Mouse (Mus musculus): ENCODE results near the gene Mad2l2.
"Not testable (repeated sequence)": the region's sequence is repeated elsewhere in the genome, so short reads cannot be mapped to it uniquely, and the experiment has no call there.

The Mad2l2 gene

DNA sequence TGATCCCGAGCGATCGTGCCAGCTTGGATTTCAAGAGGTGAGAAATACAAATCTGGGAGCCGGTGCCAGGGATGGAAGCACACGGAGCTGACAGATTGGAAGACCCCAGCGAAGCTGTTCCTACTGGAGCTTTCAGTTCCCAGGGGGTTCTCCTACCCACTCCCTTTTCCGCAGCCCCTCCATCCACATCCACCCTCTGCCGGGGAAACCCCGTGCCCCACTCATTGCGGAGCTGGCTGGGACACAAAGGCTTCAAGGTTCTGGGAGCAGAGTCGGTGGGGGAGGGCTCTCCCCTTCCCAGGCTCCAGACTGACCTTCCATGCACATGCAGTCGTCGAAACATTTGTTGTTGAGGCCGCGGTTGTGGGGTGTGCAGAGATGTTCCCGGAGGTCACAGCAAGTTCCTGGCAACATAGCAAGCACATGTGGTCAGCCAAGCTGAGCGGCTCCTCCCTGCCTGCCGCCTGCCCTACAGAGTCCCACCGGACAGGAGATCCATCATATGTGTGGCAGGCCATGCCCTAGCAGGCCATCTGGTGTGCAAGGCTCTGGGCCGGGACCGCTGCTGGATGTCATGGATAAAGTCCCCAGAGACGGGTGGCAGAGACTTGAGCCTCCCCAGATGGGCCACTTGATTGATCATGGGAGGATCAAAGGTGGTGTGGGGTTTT lies 22.4 kb upstream of the Mad2l2 start:
- intact Hi-C loops (cut with DNase I), result no loop called here

DNA sequence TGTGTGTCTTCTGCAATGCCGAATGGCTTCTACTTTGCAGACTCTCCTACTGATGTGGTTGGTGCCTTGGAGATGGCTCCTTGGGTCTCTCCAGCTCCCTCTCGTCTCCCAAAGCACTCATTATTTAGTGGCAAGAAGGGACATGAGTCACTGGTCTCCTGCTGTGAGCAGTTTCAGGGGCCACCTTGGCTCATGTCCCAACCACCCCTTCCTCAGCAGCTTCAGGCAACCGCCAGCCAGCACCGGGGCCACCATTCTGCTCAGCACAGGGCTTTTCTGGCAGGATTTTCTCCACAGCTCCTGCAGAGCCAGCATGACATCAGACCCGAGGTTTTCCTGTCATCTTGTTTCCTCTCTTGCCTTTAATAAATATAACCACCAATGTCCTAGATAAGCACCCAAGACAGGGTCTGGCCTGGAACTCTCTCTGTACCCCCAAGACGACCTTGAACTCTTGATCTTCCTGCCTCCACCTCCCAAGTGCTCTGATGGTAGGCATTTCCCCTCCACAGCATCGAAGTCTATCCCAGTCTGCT lies 21.6 kb upstream of the Mad2l2 start:
- intact Hi-C loops (cut with DNase I), result no loop called here

DNA sequence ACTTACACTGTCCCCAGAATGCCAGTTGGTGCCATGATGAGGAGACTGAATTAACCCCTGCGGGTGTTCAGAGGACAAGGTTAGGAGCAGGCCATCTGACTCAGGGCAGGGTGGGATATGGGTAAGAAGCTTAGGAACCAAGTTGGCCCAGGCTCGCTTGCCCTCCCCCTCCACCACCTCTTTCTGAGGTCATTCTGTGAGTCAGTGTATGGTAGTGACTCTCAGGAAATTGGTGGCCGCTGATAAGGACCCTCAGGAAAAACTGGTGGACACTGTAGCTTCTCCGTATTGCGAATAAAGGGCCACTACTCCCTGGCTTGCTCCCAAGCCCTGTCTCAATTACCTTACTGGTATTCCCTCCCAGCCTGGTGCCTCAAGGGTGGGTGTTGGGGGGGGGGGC lies 21.0 kb upstream of the Mad2l2 start:
- intact Hi-C loops (cut with DNase I), result no loop called here

DNA sequence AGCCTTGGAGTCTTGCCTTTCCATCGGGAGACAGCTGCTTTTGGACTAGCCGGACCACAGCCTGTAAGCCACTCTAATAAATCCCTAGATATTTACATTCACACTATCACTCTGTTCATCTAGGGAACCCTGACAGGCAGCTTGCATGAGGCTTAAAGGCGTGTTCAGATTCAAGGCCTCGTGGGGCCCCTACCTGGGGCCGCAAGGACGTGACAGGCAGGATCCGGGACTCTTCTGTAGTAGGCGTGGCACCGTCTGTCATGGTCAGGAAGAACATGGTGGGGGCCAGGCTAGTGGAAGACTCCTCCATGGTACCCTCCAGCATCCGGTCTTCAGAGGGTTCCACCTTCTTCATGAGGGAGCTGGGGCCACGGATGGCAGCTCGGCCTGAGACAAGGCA lies 17.7 kb upstream of the Mad2l2 start:
- intact Hi-C loops (cut with DNase I), result loop anchor here (5.0 kb wide), 1 partner anchor 320 kb away; no protein-coding TSS in a partner anchor

DNA sequence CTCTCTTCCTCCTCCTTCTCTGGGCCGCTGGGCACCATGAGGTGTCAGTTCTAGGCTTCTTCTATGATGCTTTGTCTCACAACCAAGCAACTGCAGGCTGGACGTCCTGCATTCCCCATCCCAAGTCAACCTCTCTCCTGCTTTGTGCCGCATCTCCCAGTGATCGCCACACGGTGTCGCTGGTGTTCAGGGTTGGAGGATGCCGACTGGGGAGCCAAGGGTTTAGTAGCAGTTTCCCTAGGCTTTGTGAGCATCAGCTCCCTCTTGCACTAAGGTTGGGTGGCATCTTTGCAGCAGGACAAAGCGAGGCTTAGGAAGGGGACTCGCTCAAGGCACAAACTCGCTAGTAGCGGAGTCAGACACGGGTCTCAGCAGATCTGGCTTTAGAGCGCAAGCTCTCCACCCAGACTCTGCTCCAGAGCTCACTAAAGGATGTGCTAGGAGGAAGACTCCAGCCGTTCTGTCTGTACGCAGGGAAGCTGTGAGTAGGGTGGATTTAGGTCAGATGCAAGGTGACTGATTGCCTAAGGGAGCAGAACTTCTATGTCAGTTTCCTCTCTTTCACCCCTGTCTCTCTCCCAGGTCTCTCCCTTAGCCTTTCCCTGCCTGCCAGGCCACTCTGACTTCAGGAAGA lies 15.3 kb upstream of the Mad2l2 start:
- intact Hi-C loops (cut with DNase I), result loop anchor here (1.0 to 5.0 kb wide), 2 partner anchors 50 to 317 kb away; no protein-coding TSS in a partner anchor

DNA sequence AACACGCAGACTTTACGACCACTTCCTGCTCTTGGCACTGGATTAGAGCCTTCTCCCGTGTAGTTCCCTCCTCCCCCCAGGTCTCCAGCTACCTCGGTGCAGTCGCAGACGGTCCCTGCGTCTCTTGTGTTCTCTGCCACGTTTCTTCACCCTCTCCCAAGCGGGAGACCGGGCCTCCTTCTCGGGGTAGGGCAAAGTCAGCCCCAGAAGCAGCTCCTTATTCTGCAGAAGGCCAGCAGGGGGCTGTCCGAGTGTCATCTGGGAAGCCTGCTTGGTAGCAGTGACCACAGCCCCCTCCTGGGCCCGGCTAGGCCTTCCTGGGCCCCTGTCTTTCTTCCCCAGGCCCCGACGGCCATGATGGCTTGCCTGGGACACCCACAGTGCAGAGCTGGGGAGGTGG lies 14.7 kb upstream of the Mad2l2 start:
- intact Hi-C loops (cut with DNase I), result no loop called here

DNA sequence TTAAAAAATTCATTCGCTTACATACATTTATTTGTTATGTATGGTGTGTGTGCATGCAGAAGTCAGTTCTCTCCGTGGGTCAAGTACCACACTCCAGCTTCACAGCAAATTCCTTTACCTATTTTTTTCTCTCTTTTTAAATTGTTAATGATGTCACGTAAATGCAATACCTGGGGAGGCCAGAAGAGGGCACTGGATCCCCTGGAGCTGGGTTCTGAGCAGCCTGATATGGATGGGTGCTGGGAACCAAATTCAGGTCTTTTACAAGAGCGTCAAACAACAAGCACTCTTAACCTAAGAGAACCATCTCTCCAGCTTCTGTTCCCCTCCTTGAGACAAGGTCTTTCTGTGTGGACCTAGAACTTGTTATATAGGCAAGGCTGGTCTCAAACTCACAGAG lies 13.5 kb upstream of the Mad2l2 start:
- intact Hi-C loops (cut with DNase I), result no loop called here

DNA sequence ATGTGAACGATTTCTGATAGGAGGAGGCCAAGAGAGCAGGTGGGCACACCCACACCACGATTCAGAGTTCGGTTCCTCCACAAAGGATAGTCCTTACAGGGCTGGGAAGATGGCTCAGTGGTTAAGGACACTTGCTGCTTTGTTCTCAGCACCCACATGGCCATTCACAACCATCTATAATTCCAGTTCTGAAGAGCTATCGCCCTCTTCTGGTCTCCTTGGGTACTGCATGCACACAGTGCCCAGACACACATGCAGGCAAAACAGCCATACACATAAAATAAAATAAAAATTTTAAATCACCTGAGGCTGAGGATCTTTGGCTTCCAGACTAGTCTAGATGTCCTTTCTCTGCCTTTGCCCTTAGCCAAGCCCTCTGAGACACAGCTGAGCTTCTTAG lies 12.8 kb upstream of the Mad2l2 start:
- intact Hi-C loops (cut with DNase I), result no loop called here

DNA sequence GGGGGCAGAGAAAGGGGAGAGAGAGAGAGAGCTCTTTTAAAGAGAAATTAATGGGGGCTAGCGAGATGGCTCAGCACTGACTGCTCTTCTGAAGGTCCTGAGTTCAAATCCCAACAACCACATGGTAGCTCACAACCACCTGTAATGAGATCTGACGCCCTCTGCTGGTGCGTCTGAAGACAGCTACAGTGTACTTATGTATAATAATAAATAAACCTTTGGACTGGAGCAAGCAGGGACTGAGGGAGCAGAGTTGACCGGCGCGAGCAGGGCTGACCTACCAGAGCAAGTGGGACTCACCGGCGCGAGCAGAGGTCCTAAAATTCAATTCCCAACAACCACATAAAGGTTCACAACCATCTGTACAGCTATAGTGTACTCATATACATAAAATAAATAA lies 10.6 kb upstream of the Mad2l2 start:
- intact Hi-C loops (cut with DNase I), result not testable (repeated sequence)

DNA sequence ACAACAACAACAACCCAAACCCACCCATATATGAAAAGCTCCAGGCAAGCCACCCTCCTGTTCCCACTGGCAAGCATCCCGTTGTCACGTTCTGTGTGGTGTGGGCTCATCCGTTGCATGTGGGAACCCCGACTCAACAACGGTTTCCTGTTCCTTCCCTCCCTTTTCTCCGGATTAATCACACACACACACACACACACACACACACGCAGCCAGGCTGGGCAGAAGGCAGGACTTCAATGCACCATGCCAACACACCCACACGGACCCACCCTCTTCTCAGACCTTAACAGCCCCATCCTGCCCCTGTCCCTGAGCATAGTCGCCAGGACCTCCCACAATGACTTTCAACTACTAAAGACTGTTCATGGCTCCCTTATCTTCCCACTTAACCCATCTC lies 9.6 kb upstream of the Mad2l2 start:
- intact Hi-C loops (cut with DNase I), result no loop called here

DNA sequence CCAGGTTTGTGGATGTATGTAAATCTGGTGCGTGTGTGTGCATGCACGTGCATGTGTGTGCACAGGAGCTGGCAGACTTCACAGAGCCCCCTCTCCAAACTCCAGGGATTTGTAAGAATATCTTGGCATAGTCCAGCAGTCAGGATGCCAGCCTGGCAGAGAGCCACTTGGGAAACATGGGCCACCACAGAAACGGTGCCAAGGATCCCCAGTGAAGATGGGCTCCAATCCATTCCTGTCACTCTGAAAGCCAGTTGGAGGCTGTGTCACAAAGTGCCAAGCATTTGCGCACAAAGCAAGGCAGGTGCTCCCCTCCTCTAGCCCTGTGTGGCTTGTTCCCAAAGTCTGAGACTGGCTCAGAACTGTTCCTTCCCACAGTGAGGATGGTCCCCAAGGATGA lies 8.8 kb upstream of the Mad2l2 start:
- intact Hi-C loops (cut with DNase I), result no loop called here

DNA sequence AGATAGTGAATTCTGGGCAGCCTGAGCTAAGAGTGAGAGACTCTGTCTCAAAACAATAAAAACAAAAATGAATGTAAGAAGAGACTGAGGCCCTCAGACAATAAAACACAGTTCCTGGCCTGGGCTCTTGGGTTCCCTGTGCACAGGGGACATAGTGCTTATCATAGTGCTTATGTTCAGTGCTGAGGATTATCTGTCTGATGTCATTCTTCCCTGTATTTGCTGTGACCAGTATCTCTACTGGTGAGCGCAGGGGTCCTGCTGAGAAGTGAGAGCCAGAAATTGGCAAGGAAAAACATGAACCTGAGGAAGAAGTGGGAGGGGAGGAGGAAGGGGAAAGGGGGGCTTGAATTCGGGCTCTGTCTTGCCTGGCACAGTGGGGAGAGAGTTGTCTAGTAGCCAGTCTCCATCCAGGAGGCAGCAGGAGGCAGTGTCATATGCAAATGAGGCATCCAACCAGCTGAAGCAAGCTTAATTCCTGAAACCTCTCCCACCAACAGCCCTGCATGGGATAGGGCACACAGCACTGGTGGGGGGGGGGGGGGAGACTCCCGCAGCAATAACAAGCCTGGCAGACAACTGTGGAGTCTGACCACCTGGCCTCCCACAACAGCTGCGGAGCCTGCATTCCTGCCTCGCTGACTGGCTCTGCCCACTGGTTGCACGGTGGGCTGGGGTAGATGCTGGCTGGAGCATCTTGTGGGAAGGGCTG lies 8.0 kb upstream of the Mad2l2 start:
- intact Hi-C loops (cut with DNase I), result no loop called here

DNA sequence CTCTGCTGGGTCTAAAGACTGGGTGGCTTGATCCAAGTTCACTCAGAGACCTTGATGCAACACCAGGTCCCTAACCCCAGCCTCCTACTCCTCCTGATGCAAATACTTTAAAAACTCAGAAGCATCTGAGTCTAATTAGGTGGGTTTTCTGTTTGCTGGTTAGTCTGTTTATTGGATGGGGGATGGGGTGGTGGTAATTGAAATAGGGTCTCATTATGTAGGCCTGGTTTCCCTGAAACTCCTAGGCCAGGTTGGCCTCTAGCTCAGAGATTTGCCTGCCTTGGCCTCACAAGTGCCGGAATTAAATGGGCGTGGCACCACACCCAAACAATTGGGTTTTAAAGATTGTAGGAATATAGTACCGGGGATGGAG lies 7.5 kb upstream of the Mad2l2 start:
- intact Hi-C loops (cut with DNase I), result no loop called here

DNA sequence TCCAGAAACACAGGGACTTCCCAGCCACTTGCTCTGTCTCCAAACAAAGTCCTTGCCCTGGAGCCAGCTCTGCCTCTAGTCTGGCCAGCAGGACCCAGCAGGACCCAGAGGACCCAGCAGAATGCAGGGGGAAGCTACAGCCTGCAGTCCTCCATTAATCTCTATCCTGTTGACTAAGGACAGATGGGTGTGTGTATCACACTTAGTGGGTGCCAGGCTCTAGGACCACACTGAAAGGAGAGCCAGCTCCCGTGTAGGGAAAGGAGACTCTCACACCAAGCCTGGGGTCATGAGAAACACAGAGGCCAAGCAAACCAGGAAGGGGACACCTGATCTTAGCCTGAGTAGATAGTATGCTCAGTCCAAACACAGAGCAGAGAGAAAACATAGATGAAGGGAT lies 1.9 kb upstream of the Mad2l2 start:
- intact Hi-C loops (cut with DNase I), result no loop called here

DNA sequence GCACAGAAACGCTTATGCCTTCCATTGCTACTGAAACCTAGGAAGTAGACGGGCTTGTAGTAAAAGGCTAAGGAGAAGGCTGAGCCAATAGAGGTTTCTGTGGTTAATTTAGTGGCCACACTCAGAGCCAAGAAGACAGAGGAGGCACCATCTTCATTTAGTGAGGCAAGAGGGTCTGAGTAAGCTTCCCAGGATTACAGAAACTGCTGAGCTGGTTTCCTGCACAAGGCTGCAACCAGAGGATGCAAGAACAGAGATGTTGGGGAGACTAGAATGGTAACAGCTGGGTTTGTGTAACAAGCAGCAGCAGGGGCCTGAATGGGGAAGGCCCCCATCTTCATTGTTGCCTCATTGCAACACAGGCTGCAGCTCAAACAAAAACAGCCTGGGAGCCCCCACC lies 1.5 kb upstream of the Mad2l2 start:
- intact Hi-C loops (cut with DNase I), result no loop called here

DNA sequence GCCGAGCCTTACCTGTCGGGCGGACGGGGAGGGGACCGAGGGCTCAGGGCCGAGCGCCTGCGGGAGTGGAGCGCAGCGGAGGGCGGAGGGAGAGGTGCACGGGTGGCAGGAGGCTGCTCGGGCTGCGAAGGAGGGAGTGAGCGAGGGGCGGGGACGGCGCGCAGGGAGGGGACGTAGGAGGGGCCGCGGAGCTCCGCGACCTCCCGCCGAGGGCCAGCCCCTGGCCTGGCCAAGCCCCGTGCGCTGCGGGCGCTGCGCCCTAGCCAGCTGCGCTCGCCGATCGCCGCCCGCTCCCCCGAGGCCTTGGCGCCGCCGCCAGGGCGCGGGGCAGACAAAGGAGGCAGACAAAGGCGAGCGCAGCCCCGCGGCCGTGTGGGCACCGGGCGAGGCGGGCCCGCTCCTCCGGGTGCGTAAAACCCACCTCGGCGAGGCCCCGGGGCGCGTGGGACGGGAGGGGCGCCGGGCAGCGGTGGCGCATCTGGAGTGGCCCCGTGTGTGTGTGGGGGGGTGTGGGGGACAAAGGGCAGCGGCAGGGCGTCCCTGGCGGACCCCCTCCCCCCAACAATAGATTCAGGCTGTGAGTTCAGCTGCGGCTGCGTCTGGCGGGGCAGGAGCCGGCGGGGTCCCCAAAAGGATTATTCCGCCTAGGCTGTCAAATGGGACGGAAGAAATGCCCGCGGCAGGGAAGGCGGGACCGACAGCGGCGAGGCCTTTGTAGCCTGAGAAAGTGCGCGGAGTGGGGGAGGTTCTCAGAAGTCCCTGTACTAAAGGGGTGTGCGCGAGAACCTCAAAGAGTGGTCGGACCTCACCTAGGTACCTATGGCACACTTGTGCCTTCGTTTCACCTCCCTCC lies 603 bp downstream of the Mad2l2 start, which contains the start of gene Draxin:
Draxin (minus strand) TSS at position 138 of the 853 bp plus-strand sequence.
- intact Hi-C loops (cut with DNase I), result no loop called here

DNA sequence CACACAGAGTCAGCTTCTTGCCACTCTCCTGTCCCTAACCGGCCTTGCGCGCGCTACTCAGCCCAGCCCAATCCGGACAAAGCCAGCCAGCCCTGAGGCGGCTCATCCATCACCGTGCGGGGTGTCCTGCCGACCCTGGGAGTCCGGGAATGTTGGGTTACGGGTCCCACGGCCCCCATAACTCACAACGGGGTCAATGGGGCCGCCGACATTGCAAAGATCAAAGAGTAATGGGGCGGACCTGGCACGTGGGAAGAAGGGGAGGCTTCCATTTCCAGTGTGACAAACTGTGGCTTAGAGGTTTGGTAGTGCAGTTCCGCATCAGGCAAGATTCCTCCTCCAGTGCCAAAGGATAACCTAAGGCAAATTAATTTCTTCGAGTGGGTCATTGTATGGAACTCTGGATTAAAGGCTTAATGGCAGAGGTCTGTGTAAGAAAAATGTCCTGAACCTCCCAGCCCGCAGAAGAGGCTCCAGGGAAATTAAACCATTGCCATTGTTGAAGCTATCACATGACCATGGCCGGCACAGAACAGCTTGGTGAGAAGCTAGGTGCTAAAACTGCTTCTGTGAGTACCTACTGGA lies 1.4 kb downstream of the Mad2l2 start:
- intact Hi-C loops (cut with DNase I), result no loop called here

DNA sequence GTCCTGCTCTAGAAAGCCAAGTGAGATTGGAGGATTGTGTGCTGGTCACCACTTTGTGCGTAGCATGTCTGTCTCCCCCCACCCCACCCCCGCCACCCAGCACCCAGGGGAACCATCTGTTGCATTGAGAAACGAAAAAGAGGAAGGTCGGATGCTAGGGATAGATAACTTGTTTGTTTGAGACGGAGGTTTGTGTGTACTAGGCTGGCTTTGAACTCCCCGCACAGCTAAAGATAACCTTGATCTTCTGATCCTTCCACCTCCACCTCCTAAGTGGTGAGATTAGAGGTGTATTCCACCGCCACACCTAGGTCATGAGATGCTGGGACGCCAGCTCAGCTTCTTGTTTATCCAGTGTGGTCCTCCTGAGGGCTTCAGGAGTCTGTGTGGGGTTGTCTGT lies 4.8 kb downstream of the Mad2l2 start:
- intact Hi-C loops (cut with DNase I), result no loop called here

DNA sequence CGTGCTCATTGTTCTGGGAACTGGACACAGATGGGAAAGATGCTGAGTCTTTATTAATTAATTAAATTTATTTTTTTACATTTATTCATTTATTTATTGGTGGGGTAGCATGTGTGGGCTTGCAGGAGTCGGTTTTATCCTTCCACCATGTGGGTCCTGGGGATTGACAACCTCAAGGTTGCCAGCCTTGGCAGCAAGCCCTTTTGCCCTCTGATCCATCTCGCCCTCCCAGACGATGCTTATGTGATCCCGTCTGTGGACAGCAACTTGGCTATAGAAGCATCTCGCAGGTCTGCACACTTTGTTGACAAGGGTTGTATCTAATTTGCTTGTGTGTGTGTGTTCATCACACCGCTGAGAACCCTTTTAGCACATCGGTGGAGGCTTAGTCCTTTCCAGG lies 7.3 kb downstream of the Mad2l2 start:
- intact Hi-C loops (cut with DNase I), result no loop called here

DNA sequence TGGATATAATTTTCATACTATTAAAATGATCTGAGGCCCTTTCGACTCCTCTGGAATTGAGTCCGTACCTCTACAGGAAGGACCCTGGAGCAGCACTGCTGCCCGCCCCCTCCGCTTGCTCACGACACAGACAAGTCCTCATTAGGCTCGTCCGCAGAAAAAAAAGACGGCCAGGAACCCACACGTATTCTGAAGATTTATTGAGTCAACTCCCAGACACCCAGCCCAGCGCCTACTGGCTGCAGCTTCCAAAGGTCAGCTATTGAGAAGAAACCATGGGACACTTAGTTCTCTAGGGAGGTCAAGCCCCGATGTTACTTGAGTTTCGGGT lies 9.5 kb downstream of the Mad2l2 start:
- intact Hi-C loops (cut with DNase I), result no loop called here
